Mouse (Mus musculus): ENCODE measurements around the gene Tcl1b2. TPM values are rescaled to one million over a fixed set of nuclear protein-coding genes. Genes with fewer than 3 reads are reported as not detected.

Tcl1b2 gene
- polyA plus RNA-seq (2014; fragmentation: Illumina TruSeq; extraction: RNeasy Lipid Tissue Mini Kit (QIAGEN cat#74804); ENCODE audit: low read depth, low replicate concordance): not detected

GRCm38 (mm10) chr12:105145714-105146113 lies at the start of gene Tcl1b2:
Gene Tcl1b2 (plus strand): TSS chr12:105146014.

GRCm38 (mm10) chr12:105159390-105159789 lies 13.6 kb downstream of the Tcl1b2 start, which contains the start of gene Tcl1b1:
Gene Tcl1b1 (plus strand): TSS chr12:105159690.

GRCm38 (mm10) chr12:105176044-105176443 lies 30.2 kb downstream of the Tcl1b2 start, which contains the start of gene Tcl1b5:
Gene Tcl1b5 (plus strand): TSS chr12:105176344.

GRCm38 (mm10) chr12:105190743-105191142 lies 44.9 kb downstream of the Tcl1b2 start, which contains the start of gene Tcl1b3:
Gene Tcl1b3 (plus strand): TSS chr12:105191043.

GRCm38 (mm10) chr12:105201657-105202056 lies 55.8 kb downstream of the Tcl1b2 start, which contains the start of gene Tcl1b4:
Gene Tcl1b4 (plus strand): TSS chr12:105201957.

Other genes starting within 250 kb of the Tcl1b2 start
- 2.6 TPM for gene Syne3, start 136.2 kb upstream of the Tcl1b2 start, polyA plus RNA-seq (2014; fragmentation: Illumina TruSeq; extraction: RNeasy Lipid Tissue Mini Kit (QIAGEN cat#74804); ENCODE audit: low read depth, low replicate concordance)
- 70.2 TPM for gene Glrx5, start 113.3 kb upstream of the Tcl1b2 start, polyA plus RNA-seq (2014; fragmentation: Illumina TruSeq; extraction: RNeasy Lipid Tissue Mini Kit (QIAGEN cat#74804); ENCODE audit: low read depth, low replicate concordance)
- not detected for gene Tcl1b1, start 13.7 kb downstream of the Tcl1b2 start, polyA plus RNA-seq (2014; fragmentation: Illumina TruSeq; extraction: RNeasy Lipid Tissue Mini Kit (QIAGEN cat#74804); ENCODE audit: low read depth, low replicate concordance)
- not detected for gene Tcl1b5, start 30.3 kb downstream of the Tcl1b2 start, polyA plus RNA-seq (2014; fragmentation: Illumina TruSeq; extraction: RNeasy Lipid Tissue Mini Kit (QIAGEN cat#74804); ENCODE audit: low read depth, low replicate concordance)
- gene Tcl1b3, start 45.0 kb downstream of the Tcl1b2 start, polyA plus RNA-seq (2014; fragmentation: Illumina TruSeq; extraction: RNeasy Lipid Tissue Mini Kit (QIAGEN cat#74804); ENCODE audit: low read depth, low replicate concordance): not detected
- not detected for gene Tcl1b4, start 55.9 kb downstream of the Tcl1b2 start, polyA plus RNA-seq (2014; fragmentation: Illumina TruSeq; extraction: RNeasy Lipid Tissue Mini Kit (QIAGEN cat#74804); ENCODE audit: low read depth, low replicate concordance)
- gene Tcl1, start 76.8 kb downstream of the Tcl1b2 start, polyA plus RNA-seq (2014; fragmentation: Illumina TruSeq; extraction: RNeasy Lipid Tissue Mini Kit (QIAGEN cat#74804); ENCODE audit: low read depth, low replicate concordance): not detected
- 0.35 TPM for gene Tunar, start 187.9 kb downstream of the Tcl1b2 start, polyA plus RNA-seq (2014; fragmentation: Illumina TruSeq; extraction: RNeasy Lipid Tissue Mini Kit (QIAGEN cat#74804); ENCODE audit: low read depth, low replicate concordance)